Mouse (Mus musculus): ENCODE measurements at regions not wholly inside any gene's neighbourhood (a gene's known extent, or its start where the extent isn't known, plus 50 kb on each side); places are given as distances from the start of the nearest gene placed in this dataset.

DNA sequence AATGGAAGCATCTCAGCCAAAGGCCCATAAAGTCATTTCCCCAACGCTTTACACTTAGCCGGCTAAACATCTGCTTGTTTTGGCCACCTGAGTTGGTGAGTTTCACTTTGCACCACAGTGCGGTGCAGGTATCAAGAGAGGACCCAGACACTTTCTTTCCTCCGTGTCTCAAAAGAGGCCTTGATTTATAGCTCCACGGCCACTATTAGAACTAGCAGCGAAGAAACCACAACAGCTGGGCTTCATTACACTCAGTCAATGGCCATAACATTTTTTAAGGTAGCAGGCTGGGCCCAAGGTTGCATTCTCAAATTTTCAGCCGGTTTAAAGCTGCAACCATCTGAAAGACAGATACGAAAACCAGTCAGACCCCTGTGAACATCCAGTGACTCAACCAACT is 103.4 kb downstream of the Mreg start:
- no peaks in the 10 kb centered on the region for H3K9me3 ChIP-seq
- no peak overlapping the region for H3K27ac ChIP-seq
- no peaks in the 10 kb centered on the region for H3K4me1 ChIP-seq
- no peaks in the 10 kb centered on the region for H3K27me3 ChIP-seq (replicated peaks)
- no peak overlapping the region for H3K4me2 ChIP-seq
- WGBS, result 92% methylated on average over 8 of the region's 8 CpGs
- H3K9ac ChIP-seq, result no peak overlapping the region
- H3K4me3 ChIP-seq, result no peak overlapping the region
- H3K36me3 ChIP-seq (replicated peaks), result no peaks in the 10 kb centered on the region
- no peak for ATAC-seq (replicated peaks)

DNA sequence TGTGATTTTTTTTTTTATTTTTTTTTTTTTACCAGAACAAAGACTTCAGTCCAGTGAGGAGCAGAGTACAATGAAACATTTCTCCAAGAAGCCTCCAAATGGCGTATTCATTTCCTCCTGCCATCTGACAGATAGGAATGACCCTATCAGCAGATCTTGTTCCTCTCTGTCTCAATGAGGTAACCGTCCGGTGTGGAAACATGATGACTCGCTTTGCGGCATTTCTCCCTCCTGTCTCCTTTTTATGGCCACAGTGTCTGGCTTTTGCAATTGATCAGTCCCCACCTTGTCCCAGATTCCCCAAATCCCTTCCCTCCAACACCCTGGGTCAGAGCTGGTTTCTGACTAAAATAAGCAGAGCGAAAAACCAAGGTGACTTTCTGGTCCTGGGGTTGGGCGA is 105.0 kb downstream of the Mreg start:
- Histone ChIP-seq H3K27me3 (replicated peaks) (no peaks in the 10 kb centered on the region), H3K4me1 (no peaks in the 10 kb centered on the region), H3K4me2 (no peak overlapping the region), H3K27ac (no peak overlapping the region), H3K9ac (no peak overlapping the region), H3K9me3 (no peaks in the 10 kb centered on the region), H3K36me3 (replicated peaks) (no peaks in the 10 kb centered on the region), H3K4me3 (no peak overlapping the region)
- ATAC-seq (replicated peaks), result no peak
- 95% methylated on average over 7 of the region's 7 CpGs for WGBS

DNA sequence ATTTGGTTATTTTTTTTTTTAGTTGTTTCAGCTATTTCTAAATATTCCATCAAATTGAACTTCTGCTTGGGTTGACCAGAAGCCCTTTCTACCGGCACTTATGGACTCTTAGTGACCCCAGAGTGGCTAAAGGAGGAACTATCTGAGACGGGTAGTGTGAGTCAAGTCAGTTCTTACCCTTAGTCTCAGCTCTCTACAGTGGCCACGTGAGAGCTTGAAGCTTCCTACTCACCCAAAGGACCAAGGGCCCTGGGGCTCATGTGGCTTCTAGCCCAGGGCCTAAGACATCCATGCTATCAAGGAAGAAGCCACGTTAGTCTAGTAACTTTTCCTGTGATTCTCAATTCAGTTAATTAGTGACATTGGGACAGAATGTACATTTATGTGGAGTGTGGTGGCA is 105.5 kb downstream of the Mreg start:
- no peaks in the 10 kb centered on the region for H3K9me3 ChIP-seq
- H3K27me3 ChIP-seq (replicated peaks), result no peaks in the 10 kb centered on the region
- WGBS, result 87% methylated on average over 4 of the region's 4 CpGs
- H3K4me2 ChIP-seq, result no peak overlapping the region
- ATAC-seq (replicated peaks), result no peak
- no peaks in the 10 kb centered on the region for H3K36me3 ChIP-seq (replicated peaks)
- H3K27ac ChIP-seq, result no peak overlapping the region
- no peak overlapping the region for H3K4me3 ChIP-seq
- no peak overlapping the region for H3K9ac ChIP-seq
- H3K4me1 ChIP-seq, result no peaks in the 10 kb centered on the region

DNA sequence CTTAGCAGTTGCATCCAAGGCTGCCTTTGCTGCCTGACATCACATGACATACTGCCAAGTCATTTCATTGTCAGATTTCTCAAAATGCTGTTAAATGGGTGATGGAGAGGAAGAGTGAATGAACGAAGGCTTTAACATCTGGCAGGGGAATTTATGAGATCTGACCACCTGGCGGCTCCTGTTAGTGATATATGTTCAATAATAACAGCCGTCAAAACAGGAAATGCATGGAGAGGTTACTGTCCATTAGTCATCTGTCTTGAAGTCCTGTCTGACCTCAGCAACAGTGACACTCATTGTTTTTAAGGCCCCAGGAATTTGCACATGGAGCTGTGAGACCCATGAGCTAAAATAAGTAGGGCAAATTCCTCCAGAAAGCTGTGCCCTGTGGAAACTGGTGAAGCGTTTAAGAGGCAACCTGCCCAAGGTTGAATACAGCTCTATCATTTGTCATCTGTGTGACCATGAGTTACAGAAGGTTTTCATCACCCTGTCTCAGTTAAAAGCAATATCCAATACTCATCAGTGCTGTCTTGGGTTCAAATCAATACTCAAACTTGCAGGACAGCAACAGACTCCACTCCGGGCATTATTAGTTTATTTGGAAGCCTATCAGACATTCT is 106.6 kb downstream of the Mreg start:
- no peak overlapping the region for H3K4me2 ChIP-seq
- no peak overlapping the region for H3K4me3 ChIP-seq
- H3K36me3 ChIP-seq (replicated peaks), result no peaks in the 10 kb centered on the region
- H3K4me1 ChIP-seq, result no peaks in the 10 kb centered on the region
- H3K27me3 ChIP-seq (replicated peaks), result no peaks in the 10 kb centered on the region
- no peak for ATAC-seq (replicated peaks)
- no peak overlapping the region for H3K9ac ChIP-seq
- H3K27ac ChIP-seq, result no peak overlapping the region
- 89% methylated on average over 5 of the region's 5 CpGs for WGBS
- no peaks in the 10 kb centered on the region for H3K9me3 ChIP-seq

DNA sequence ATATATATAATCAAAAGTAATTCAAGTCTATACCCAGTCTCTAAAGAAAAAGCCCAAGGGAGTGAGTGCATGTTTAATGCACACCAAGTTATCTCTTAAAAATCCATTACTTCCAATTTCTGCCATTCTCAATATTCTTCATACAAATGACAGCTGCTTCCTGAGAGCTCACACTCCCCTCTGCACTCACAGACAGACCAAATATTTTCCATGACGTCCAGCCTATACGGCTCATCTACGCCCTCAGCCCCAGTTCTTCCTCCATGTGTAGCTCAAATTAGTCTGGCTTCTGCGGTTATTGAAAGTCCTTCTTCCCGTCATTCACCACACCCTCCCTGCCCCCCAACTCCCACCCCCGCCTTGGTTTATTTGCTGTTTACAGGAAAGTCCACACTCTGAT is 108.1 kb downstream of the Mreg start:
- no peaks in the 10 kb centered on the region for H3K27me3 ChIP-seq (replicated peaks)

DNA sequence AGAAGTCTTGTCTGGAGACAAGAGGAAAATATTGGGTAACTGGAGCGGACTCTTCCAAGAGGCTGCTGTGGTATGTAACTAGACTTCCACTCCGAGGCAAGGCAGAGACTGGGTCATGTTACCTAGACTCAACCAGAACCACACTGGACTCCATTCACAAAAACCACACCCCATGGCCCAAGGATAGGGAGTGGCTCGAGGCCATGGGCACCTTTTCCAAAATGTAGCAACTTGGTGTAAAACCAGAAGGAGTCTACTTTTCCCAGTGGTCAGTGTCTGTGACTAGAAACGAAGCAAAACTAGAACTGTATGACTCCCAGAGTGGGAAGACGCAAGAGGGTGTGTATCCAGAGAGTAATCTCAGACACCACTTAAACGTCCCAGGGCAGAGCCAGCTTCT is 108.7 kb downstream of the Mreg start:
- H3K9ac ChIP-seq, result no peak overlapping the region
- H3K4me3 ChIP-seq, result no peak overlapping the region
- 87% methylated on average over 6 of the region's 6 CpGs for WGBS
- H3K9me3 ChIP-seq, result no peaks in the 10 kb centered on the region
- no peaks in the 10 kb centered on the region for H3K4me1 ChIP-seq
- H3K36me3 ChIP-seq (replicated peaks), result no peaks in the 10 kb centered on the region
- no peaks in the 10 kb centered on the region for H3K27me3 ChIP-seq (replicated peaks)
- no peak overlapping the region for H3K4me2 ChIP-seq
- H3K27ac ChIP-seq, result no peak overlapping the region
- no peak for ATAC-seq (replicated peaks)

More for the DNA sequence above, 108.1 kb downstream of the Mreg start:
- no peaks in the 10 kb centered on the region for H3K4me1 ChIP-seq
- no peak overlapping the region for H3K27ac ChIP-seq
- no peak overlapping the region for H3K4me2 ChIP-seq
- H3K9ac ChIP-seq, result no peak overlapping the region
- 81% methylated on average over 6 of the region's 6 CpGs for WGBS
- no peaks in the 10 kb centered on the region for H3K36me3 ChIP-seq (replicated peaks)
- no peak for ATAC-seq (replicated peaks)
- H3K4me3 ChIP-seq, result no peak overlapping the region
- no peaks in the 10 kb centered on the region for H3K9me3 ChIP-seq

DNA sequence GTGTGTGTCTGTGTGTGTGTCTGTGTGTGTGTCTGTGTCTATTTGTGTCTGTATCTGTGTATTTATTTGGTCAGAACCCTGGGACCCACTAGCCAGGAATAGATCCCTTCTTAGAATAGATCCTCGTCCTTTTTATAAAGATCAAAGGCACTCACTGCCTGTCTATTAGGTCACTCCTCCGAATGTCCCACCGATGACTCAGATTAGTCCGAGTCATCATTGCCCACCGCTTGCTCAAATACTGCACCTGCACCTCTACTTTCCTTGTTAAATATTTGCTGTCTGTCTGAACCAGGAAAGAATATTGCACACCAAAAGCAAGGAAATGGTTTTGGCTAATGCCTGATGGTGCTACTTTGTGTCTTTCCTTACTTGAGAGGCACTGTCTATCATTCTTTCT is 112.7 kb downstream of the Mreg start:
- Histone ChIP-seq H3K4me2 (no peak overlapping the region), H3K9me3 (no peaks in the 10 kb centered on the region), H3K4me3 (no peak overlapping the region), H3K36me3 (replicated peaks) (no peaks in the 10 kb centered on the region), H3K4me1 (no peaks in the 10 kb centered on the region), H3K9ac (no peak overlapping the region), H3K27ac (no peak overlapping the region), H3K27me3 (replicated peaks) (no peaks in the 10 kb centered on the region)
- 63% methylated on average over 5 of the region's 5 CpGs for WGBS
- ATAC-seq (replicated peaks), result no peak

DNA sequence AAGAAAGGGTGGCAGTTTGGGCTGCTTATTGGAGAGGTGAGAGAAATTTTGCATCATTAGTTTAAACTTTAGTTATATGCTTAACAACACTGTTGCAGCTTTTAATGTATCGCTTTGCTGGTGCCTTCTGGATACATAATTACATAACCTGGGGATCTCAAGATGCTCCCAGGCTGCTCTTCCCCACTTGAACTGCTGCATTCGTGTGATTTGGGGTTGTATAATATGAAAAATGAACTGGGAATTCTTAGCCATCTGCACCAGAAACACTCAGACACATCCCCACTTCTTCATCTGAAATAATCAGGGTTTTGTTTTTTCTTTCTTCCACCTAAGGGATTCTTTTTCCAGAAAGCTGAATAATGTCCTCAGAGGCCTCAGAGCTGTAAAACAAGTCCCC is 120.8 kb downstream of the Mreg start:
- WGBS, result 70% methylated on average over 2 of the region's 2 CpGs
- ATAC-seq (replicated peaks), result no peak
- Histone ChIP-seq H3K9ac (no peak overlapping the region), H3K27me3 (replicated peaks) (no peaks in the 10 kb centered on the region), H3K4me2 (no peak overlapping the region), H3K9me3 (no peaks in the 10 kb centered on the region), H3K4me3 (no peak overlapping the region), H3K27ac (no peak overlapping the region), H3K4me1 (no peaks in the 10 kb centered on the region), H3K36me3 (replicated peaks) (no peaks in the 10 kb centered on the region)

DNA sequence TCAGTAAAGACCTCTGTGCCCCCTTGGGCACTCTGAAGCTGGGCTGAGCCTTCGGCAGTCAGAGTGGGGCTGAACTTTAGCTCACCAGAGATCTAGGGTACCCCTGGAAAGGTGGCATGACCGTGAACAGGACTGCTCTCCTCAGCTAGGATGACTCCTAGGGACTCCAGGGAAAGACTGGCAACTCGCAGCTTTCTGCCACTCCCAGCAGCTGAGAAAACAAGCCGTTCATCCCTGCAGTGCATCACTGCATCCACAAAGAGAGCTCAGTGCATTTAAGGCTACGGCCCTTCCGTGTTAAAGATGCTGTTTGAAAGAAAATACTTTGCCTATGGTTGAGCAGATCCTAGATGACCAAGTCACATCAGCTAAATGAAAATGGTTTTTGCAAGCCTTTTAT is 126.4 kb downstream of the Mreg start:
- WGBS, result 63% methylated on average over 6 of the region's 6 CpGs
- Histone ChIP-seq H3K4me1 (no peaks in the 10 kb centered on the region), H3K36me3 (replicated peaks) (no peaks in the 10 kb centered on the region), H3K27me3 (replicated peaks) (no peaks in the 10 kb centered on the region), H3K9me3 (no peaks in the 10 kb centered on the region), H3K4me3 (no peak overlapping the region), H3K9ac (no peak overlapping the region), H3K27ac (no peak overlapping the region), H3K4me2 (no peak overlapping the region)
- no peak for ATAC-seq (replicated peaks)

DNA sequence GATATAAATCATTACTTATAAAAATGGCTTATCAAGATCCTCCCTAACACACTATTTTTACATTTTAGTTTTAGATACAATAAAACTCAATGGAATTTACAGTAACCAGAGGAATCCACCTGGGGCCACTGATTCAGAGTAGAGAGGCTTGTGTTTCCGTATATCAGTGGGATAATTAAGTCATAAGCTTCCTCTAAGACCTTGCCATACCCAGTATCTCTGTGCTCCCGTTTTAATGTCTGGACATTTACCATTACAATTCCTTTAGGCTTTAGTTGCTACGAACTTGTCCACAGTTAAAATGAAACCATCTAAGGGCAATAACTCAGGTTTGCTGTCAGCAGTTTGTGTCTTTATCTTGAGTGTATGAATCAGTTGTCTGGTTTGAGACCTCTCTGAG is 127.9 kb downstream of the Mreg start:
- ATAC-seq (replicated peaks), result no peak
- H3K27ac ChIP-seq, result no peak overlapping the region

DNA sequence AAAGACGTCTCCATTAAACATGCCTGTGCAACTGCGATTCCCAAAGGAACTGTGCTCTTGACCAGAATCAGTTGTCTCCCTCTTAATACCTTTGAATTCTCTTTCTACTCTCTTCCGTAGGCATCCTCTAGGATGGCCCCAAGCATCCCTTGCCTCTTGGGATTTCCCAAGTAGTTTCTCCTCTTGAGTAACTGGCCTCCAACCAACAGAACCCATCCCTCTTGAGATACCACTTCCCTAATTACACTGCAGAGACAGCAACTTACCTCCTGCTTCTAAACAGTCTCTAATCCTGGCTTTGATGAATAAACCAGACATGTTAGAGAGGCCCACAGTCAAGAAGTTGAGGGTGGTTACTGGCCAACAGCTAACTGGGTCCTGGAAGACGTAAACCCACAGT is 129.7 kb downstream of the Mreg start:
- Histone ChIP-seq H3K27me3 (replicated peaks) (no peaks in the 10 kb centered on the region), H3K9me3 (no peaks in the 10 kb centered on the region), H3K4me1 (no peaks in the 10 kb centered on the region), H3K4me2 (no peak overlapping the region), H3K36me3 (replicated peaks) (no peaks in the 10 kb centered on the region), H3K27ac (no peak overlapping the region), H3K4me3 (no peak overlapping the region), H3K9ac (no peak overlapping the region)
- no peak for ATAC-seq (replicated peaks)
- 63% methylated on average over 4 of the region's 4 CpGs for WGBS

More for the DNA sequence above, 127.9 kb downstream of the Mreg start:
- no peak overlapping the region for H3K4me3 ChIP-seq
- WGBS, result 71% methylated on average over 3 of the region's 3 CpGs
- H3K9ac ChIP-seq, result no peak overlapping the region
- H3K4me2 ChIP-seq, result no peak overlapping the region
- H3K9me3 ChIP-seq, result no peaks in the 10 kb centered on the region
- no peaks in the 10 kb centered on the region for H3K36me3 ChIP-seq (replicated peaks)
- H3K4me1 ChIP-seq, result no peaks in the 10 kb centered on the region
- no peaks in the 10 kb centered on the region for H3K27me3 ChIP-seq (replicated peaks)

DNA sequence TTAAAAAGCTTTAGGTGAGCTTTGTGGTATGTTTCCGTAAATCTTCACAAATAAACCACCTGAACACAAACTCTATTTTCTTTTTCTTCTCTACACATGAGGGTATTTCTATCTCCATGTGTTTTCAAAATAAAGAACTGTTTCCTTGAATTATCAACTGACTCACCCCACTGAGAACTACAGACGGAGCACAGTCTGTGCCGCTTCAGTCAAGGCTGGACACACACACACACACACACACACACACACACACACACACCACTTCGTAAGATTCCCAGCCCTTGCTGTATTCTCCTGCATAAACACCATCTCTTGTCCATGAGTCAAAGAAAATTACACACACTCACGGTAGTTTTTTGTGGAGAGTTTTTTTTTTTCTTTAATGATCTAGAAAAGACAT is 130.3 kb downstream of the Mreg start:
- Histone ChIP-seq H3K4me3 (no peak overlapping the region), H3K27ac (no peak overlapping the region), H3K36me3 (replicated peaks) (no peaks in the 10 kb centered on the region), H3K27me3 (replicated peaks) (no peaks in the 10 kb centered on the region), H3K4me1 (no peaks in the 10 kb centered on the region), H3K4me2 (no peak overlapping the region), H3K9me3 (no peaks in the 10 kb centered on the region), H3K9ac (no peak overlapping the region)
- 67% methylated on average over 5 of the region's 5 CpGs for WGBS
- no peak for ATAC-seq (replicated peaks)

DNA sequence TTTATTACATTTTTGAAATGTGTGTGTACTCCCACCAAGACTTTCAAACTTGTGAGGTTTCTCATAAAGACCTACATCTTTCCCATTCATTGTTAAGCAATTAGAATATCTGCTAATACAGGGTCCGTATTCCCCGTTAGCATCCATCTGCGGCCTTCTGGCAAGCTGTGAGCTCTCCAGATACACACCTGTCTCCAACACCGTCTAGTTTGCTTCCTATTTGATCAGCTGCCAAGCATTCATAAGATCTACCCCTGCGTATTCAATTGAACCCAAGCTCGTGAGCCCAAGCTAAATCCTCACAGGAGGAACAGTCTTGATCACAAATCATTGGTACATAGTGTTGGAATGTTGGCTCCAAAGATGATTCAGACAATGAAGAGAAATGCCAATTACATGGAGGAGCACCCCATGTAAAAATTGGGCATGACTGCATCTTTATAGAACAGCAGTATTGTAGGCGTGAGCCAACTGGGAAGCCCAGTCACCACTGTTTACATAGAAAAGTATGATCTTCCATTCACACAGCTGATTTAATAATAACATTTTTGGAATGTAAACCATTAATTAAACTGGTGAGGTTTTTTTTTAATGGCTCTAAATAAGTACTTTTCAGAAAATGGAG is 133.1 kb downstream of the Mreg start:
- H3K4me3 ChIP-seq, result no peak overlapping the region
- no peak overlapping the region for H3K27ac ChIP-seq
- 79% methylated on average over 7 of the region's 7 CpGs for WGBS
- H3K27me3 ChIP-seq (replicated peaks), result no peaks in the 10 kb centered on the region
- ATAC-seq (replicated peaks), result no peak
- H3K4me2 ChIP-seq, result no peak overlapping the region
- H3K4me1 ChIP-seq, result no peaks in the 10 kb centered on the region
- no peaks in the 10 kb centered on the region for H3K36me3 ChIP-seq (replicated peaks)
- no peak overlapping the region for H3K9ac ChIP-seq
- H3K9me3 ChIP-seq, result no peaks in the 10 kb centered on the region
